Mouse (Mus musculus) heart, postnatal 4 days (tissue): ENCODE data around the gene Daam1. TPM values are rescaled to one million over a fixed set of nuclear protein-coding genes. Genes with fewer than 3 reads are reported as not detected.

Experiments used
- DNase-seq: peaks from one replicate; pipeline ENCODE4 v3.0.0; 2021
- total RNA-seq, 2 experiments: library from RNA; stranded (reverse); gene quantifications; 2 replicates each; pipeline ENCODE4 v1.2.3; 2021

Gene Daam1
- total RNA-seq, 2 experiments from 2014 or later = 88.8 to 92.1 TPM

- no peak for DNase-seq
These were observed 68.0 kb downstream of the Daam1 start for GRCm38 (mm10) chr12:71898666-71899520.

DNA sequence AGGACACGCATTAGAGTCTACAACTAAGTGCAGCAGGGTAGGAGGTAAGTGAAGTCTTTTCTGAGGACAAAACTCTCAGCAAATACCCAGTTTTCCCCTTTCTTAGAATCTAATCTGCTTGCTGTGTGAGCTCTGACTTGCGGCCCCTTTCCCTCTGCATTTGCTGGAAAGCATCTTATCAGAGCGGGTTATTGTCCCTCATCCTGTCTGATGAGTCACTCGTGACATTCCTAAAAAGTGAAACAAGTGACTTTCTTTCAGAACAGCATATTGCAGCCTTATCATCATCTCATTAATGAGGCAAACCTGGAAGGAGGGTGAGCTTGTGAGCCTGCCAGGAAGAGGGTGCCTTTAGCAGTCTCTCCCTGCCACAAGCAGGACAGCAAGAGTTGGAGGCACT, 68.7 kb downstream of the Daam1 start:
- no peak for DNase-seq

GRCm38 (mm10) chr12:71901211-71901610, 70.3 kb downstream of the Daam1 start:
- no peak for DNase-seq

DNA sequence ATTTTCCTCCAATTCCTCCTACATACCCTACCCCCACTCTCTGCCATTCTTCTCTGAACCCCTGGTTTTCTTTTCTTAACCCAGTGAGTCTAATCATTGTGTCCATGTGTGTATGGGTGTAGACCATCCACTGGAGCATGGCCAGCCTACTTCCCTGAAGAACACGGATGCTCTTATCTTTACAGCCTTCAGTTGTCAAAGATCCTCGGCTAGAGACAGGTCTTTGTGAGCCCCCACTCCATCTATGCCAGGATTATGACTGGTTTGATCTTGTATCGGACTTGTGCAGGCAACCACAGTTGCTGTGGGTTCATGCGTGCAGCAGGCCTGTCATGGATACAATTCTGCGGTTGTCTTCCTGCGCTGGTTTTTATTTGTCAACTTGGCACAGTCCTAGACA, 71.0 kb downstream of the Daam1 start:
- DNase-seq = no peak

- no peak for DNase-seq
These were observed 71.4 kb downstream of the Daam1 start for GRCm38 (mm10) chr12:71902317-71902716.

- no peak for DNase-seq
These were observed 72.3 kb downstream of the Daam1 start for GRCm38 (mm10) chr12:71903218-71903617.

GRCm38 (mm10) chr12:71904310-71904709, 73.4 kb downstream of the Daam1 start:
- DNase-seq = no peak

DNA sequence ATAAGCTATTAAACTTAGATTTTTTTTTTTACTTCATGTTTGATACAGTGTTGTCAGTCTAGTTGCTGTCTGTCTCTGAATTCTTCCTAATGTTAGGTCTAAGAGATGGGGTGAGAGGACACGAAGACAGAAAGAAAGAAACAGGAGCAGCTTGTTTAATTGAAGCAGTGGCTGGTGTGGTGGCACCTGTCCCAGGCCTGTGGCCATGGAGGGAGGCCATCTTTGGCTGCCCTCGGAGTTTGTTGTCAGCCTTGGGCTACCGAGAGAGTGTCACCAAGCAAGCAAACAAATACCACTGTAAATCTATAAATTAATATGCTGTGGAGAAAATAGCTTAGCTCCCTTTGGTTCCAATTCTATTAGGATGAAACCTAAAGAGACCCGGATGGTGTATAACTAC, 74.0 kb downstream of the Daam1 start:
- no peak for DNase-seq

GRCm38 (mm10) chr12:71905640-71906320, 74.9 kb downstream of the Daam1 start:
- no peak for DNase-seq

GRCm38 (mm10) chr12:71906582-71907267, 75.8 kb downstream of the Daam1 start:
- DNase-seq = no peak

DNA sequence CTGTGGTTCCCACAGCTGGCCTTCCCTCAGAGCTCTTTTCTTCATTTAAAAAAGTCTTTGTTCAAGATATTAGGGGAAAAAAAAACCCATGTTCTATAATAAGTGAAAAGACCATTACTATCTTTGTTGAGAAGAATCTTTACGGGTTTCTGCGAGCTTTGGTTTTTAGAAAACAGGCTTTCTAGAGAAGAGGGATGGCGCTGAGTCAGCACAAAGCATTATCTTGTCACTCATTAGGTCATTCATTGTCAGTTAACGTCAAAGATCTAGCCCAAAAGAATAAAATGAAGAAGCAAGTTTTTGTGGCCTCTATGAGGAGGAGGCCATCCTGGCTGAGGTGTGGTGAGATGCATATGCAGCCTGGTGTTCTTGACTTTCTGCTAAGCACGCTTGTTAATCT, 78.1 kb downstream of the Daam1 start:
- no peak for DNase-seq

DNA sequence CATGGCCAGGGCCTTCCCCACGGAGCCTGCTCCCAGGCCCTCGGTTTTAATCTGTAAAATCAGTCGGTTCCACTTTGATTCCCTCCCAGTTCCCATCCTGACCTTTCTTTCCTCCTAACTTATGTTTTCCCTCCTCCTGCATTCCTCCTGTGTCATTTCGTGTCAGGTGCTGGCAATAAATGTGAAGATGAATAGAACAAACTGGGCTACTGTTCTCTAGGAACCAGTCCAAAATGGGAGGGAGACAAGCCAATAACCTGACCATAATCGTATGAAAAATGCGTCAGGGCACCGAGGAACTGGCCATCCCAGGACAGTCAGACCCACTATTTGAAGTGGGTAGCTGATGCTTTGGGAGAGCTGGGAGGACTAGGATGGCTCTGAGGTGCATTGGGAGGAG, 79.4 kb downstream of the Daam1 start:
- no peak for DNase-seq

DNA sequence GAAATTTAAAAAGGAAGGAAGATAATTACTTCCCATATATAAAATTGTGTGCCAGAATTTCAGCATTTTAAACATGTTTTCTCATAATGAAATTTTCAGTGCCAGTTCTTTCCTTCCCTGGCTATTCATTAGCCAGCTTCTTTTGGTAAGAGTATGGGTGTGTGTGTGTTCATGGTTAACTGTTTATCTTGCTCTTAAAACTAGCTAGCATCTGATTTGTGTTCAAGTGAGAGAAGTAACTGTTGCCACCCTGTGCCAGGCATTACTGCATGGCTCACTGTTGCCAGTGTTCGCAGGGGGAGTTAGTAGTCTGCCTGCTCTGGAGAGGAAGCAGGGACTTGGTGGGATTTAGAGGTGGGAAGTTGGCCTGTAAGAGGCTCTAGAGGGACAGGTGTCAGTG, 81.4 kb downstream of the Daam1 start:
- DNase-seq = no peak

DNA sequence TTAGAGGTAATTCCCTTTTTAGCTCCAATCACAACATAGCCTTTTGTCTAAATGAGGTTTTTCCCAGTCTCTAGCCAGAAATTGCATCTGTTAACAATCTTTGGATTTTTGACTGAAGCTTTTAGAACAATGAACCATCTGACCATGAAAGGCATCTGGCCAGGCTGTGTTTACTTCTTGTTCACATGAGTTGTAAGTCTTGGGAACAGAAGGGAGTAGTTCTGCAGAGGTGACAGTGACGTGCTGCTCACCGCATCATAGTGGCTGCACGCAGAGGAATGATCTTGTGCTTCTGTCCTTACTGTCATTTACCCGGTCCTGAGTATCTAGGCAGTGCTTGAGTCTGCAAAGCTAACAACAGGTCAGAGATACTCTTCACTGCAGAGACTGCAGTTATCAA, 88.3 kb downstream of the Daam1 start:
- no peak for DNase-seq

- no peak for DNase-seq
These were observed 89.1 kb downstream of the Daam1 start for GRCm38 (mm10) chr12:71919962-71920361.

GRCm38 (mm10) chr12:71922827-71923381, 92.0 kb downstream of the Daam1 start:
- DNase-seq = no peak

- no peak for DNase-seq
These were observed 94.2 kb downstream of the Daam1 start for GRCm38 (mm10) chr12:71924978-71925529.

- DNase-seq = no peak
These were observed 95.3 kb downstream of the Daam1 start for GRCm38 (mm10) chr12:71925990-71926700.

DNA sequence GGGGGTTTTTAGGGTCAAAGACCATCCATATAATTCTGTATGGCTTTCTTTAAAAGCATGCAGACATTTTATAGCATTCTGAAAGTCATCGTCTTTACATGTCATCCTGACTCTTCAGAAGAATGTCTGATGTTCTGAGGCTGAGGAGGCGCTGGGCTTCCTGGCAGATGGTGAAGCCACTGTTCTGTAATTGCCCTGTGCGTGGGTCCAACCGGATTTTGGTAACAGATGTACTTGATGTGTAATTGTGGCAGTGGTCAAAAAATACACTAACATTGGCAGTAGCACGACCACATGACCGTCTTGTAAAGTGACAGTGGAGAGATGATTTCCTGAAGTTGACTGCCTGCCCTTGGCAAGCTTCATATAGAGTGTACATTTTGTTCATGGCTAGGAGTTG, 97.2 kb downstream of the Daam1 start:
- no peak for DNase-seq

- DNase-seq = no peak
These were observed 99.0 kb downstream of the Daam1 start for GRCm38 (mm10) chr12:71929876-71930275.

GRCm38 (mm10) chr12:71932433-71933386, 101.8 kb downstream of the Daam1 start:
- DNase-seq = no peak
